Mouse (Mus musculus): ENCODE measurements around the gene Hs6st3. TPM values are rescaled to one million over a fixed set of nuclear protein-coding genes. Genes with fewer than 3 reads are reported as not detected.

The Hs6st3 gene
- polyA plus RNA-seq, 2 experiments = 0.02 TPM; not detected in 1

DNA sequence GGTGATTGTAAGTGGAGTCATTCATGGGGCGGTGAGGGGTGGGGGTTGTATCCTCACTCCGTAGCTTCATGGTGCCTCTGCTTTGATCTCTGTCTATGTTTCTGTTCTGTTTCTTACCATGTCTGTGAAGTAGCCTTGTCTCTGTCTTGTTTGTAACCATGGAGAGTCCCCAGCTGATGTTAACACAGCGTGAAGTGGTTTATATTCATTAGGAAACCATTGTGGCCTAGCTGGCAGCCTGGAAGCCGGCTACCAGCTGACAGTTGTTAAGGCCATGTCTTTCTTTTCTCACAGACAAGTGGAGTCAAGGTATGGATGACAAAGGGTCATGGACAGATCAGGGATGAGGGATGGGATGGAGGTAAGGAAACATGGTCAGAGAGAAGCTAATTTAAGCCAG is 12.3 kb upstream of the Hs6st3 start:
- Histone ChIP-seq H3K4me2 (ENCODE audit: low read depth) (no peak overlapping the region), H3K4me1 (replicated peaks; ENCODE audit: control insufficient read depth in 2 of 2, insufficient read depth in 2 of 2, low read length in 1 of 2) (no peaks in the 10 kb centered on the region), H3K27ac (no peak overlapping the region), H3K4me3 (ENCODE audit: insufficient read depth in 1 of 2, low read depth in 2 of 2, low read length in 2 of 2) (no peak overlapping the region), H3K9ac (replicated peaks) (no peak overlapping the region), H3K9me3 (ENCODE audit: control insufficient read depth, low read length) (no peaks in the 10 kb centered on the region), H3K27me3 (ENCODE audit: control insufficient read depth, insufficient read depth, low read length) (no peaks in the 10 kb centered on the region), H3K36me3 (replicated peaks; ENCODE audit: control insufficient read depth, insufficient read depth, low read depth) (no peaks in the 10 kb centered on the region)
- ATAC-seq (ENCODE audit: insufficient read depth) (no peak), DNase-seq (ENCODE audit: low read depth in 3 of 3, low spot score in 3 of 3) (no peak)
- 60% methylated on average over 4 of the region's 4 CpGs for WGBS (ENCODE audit: insufficient replicate concordance)
- TF ChIP-seq EP300 (IDR thresholded peaks at IDR 0.05; ENCODE audit: low read depth) (no peak), CTCF (IDR thresholded peaks at IDR 0.05; ENCODE audit: low read depth) (no peak)

DNA sequence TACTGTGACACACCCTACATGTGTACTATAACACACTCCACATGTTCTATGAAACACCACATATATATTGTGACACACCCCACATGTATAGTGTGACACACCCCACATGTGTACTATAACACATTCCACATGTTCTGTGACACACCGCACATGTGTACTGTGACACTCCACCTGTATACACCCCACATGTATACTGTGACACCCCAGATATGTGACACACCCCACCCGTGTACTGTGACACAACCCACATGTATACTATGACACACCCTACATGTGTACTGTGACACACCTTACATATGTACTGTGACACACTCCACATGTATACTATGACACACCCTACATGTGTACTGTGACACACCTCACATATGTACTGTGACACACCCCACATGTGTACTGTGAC is 10.8 kb upstream of the Hs6st3 start:
- H3K4me2 ChIP-seq (ENCODE audit: low read depth) = no peak overlapping the region
- H3K9me3 ChIP-seq (ENCODE audit: control insufficient read depth, low read length) = no peaks in the 10 kb centered on the region
- WGBS (ENCODE audit: insufficient replicate concordance) = 65% methylated on average over 2 of the region's 2 CpGs
- H3K4me1 ChIP-seq (replicated peaks; ENCODE audit: control insufficient read depth in 2 of 2, insufficient read depth in 2 of 2, low read length in 1 of 2) = no peaks in the 10 kb centered on the region
- no peak overlapping the region for H3K9ac ChIP-seq (replicated peaks)
- H3K36me3 ChIP-seq (replicated peaks; ENCODE audit: control insufficient read depth, insufficient read depth, low read depth) = no peaks in the 10 kb centered on the region
- ATAC-seq (ENCODE audit: insufficient read depth) = peak; percentile 13; the same call in 1 of the 2 replicates
- no peaks in the 10 kb centered on the region for H3K27me3 ChIP-seq (ENCODE audit: control insufficient read depth, insufficient read depth, low read length)
- H3K27ac ChIP-seq = no peak overlapping the region
- no peak for TF ChIP-seq CTCF (IDR thresholded peaks at IDR 0.05; ENCODE audit: low read depth)
- no peak for TF ChIP-seq EP300 (IDR thresholded peaks at IDR 0.05; ENCODE audit: low read depth)
- no peak for DNase-seq (ENCODE audit: low read depth in 3 of 3, low spot score in 3 of 3)
- H3K4me3 ChIP-seq (ENCODE audit: insufficient read depth in 1 of 2, low read depth in 2 of 2, low read length in 2 of 2) = no peak overlapping the region

DNA sequence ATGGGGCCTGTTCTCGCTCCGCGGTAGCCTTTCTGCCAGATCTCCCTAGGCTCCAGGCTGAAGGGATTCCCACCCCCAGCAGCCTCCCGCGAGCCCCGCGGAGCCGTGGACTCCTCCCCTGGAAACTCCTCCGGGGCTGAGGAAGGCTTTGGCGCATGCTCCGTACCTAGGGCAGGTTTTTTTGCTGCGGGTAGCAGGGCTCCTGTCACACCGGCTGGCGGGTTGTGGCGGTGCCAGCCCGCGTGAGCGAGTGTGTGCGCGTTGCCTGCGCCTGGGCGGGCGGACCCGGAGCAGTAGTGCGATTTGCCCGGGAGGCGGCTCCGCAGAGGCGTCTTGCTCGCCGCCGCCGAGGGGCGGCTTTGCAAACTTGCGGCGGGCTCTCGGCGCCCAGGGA is 632 bp upstream of the Hs6st3 start:
- peaks cover 47% of the 10 kb centered on the region for H3K27me3 ChIP-seq (ENCODE audit: control insufficient read depth, insufficient read depth, low read length)
- H3K36me3 ChIP-seq (replicated peaks; ENCODE audit: control insufficient read depth, insufficient read depth, low read depth) = no peaks in the 10 kb centered on the region
- TF ChIP-seq CTCF (IDR thresholded peaks at IDR 0.05; ENCODE audit: low read depth) = no peak
- no peak for TF ChIP-seq EP300 (IDR thresholded peaks at IDR 0.05; ENCODE audit: low read depth)
- DNase-seq (ENCODE audit: low read depth in 3 of 3, low spot score in 3 of 3) = no peak
- 0 out of 2 replicates have a peak, but pooled peaks have one; percentile 8 for ATAC-seq (ENCODE audit: insufficient read depth)
- H3K9ac ChIP-seq (replicated peaks) = no peak overlapping the region
- no peak overlapping the region for H3K27ac ChIP-seq
- no peaks in the 10 kb centered on the region for H3K4me1 ChIP-seq (replicated peaks; ENCODE audit: control insufficient read depth in 2 of 2, insufficient read depth in 2 of 2, low read length in 1 of 2)
- 1% methylated on average over 38 of the region's 38 CpGs for WGBS (ENCODE audit: insufficient replicate concordance)
- peak overlapping the region; percentile 62 for H3K4me2 ChIP-seq (ENCODE audit: low read depth)
- no peaks in the 10 kb centered on the region for H3K9me3 ChIP-seq (ENCODE audit: control insufficient read depth, low read length)
- peak overlapping the region; percentile 25 to 47; a peak in 3 of 4 replicates for H3K4me3 ChIP-seq (ENCODE audit: insufficient read depth in 1 of 2, low read depth in 2 of 2, low read length in 2 of 2)

GRCm38 (mm10) chr14:119138786-119139100 is 602 bp downstream of the Hs6st3 start:
- WGBS (ENCODE audit: insufficient replicate concordance) = 3% methylated on average over 20 of the region's 20 CpGs
- no peak overlapping the region for H3K27ac ChIP-seq
- ATAC-seq (ENCODE audit: insufficient read depth) (no peak), DNase-seq (ENCODE audit: low read depth in 3 of 3, low spot score in 3 of 3) (no peak)
- TF ChIP-seq EP300 (IDR thresholded peaks at IDR 0.05; ENCODE audit: low read depth) (no peak), CTCF (IDR thresholded peaks at IDR 0.05; ENCODE audit: low read depth) (no peak)
- no peaks in the 10 kb centered on the region for H3K4me1 ChIP-seq (replicated peaks; ENCODE audit: control insufficient read depth in 2 of 2, insufficient read depth in 2 of 2, low read length in 1 of 2)
- H3K27me3 ChIP-seq (ENCODE audit: control insufficient read depth, insufficient read depth, low read length) = peaks cover 47% of the 10 kb centered on the region
- peak overlapping the region in 1 of 2 experiments; percentile 47; a peak in 1 of 4 replicates for H3K4me3 ChIP-seq (ENCODE audit: insufficient read depth in 1 of 2, low read depth in 2 of 2, low read length in 2 of 2)
- no peaks in the 10 kb centered on the region for H3K9me3 ChIP-seq (ENCODE audit: control insufficient read depth, low read length)
- no peak overlapping the region for H3K9ac ChIP-seq (replicated peaks)
- peak overlapping the region; percentile 62 for H3K4me2 ChIP-seq (ENCODE audit: low read depth)
- H3K36me3 ChIP-seq (replicated peaks; ENCODE audit: control insufficient read depth, insufficient read depth, low read depth) = no peaks in the 10 kb centered on the region

DNA sequence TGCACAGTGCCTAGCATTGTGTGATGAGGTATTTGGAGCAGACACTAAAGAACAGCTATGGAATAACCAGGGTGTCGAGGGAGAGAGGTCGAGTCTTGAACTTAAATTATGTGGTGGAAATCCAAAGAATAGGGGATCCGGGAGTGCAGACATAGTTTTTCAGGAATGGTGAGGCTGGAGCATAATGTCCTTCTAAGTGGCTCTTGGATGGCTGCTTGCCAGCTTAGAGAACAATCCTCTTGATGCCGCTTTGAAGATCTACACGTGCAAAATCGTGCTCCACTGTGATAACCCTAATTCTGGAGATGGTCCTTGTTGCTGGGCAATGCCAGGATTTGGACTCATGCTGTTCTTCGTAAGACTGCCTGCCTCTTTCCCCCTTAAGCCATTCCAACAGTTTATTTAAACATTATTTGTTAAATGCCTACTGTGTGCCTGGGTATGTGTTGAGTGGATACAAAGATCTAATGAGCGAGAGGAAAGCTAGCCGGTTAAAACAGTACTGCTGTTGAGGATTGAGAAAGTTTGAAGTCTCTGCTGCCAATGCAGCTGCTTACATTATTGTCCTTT is 1.3 kb downstream of the Hs6st3 start:
- H3K27me3 ChIP-seq (ENCODE audit: control insufficient read depth, insufficient read depth, low read length) = peaks cover 47% of the 10 kb centered on the region
- no peak for ATAC-seq (ENCODE audit: insufficient read depth)
- H3K9ac ChIP-seq (replicated peaks) = no peak overlapping the region
- no peaks in the 10 kb centered on the region for H3K4me1 ChIP-seq (replicated peaks; ENCODE audit: control insufficient read depth in 2 of 2, insufficient read depth in 2 of 2, low read length in 1 of 2)
- H3K36me3 ChIP-seq (replicated peaks; ENCODE audit: control insufficient read depth, insufficient read depth, low read depth) = no peaks in the 10 kb centered on the region
- no peak for DNase-seq (ENCODE audit: low read depth in 3 of 3, low spot score in 3 of 3)
- H3K27ac ChIP-seq = no peak overlapping the region
- 31% methylated on average over 9 of the region's 9 CpGs for WGBS (ENCODE audit: insufficient replicate concordance)
- H3K4me3 ChIP-seq (ENCODE audit: insufficient read depth in 1 of 2, low read depth in 2 of 2, low read length in 2 of 2) = no peak overlapping the region
- no peaks in the 10 kb centered on the region for H3K9me3 ChIP-seq (ENCODE audit: control insufficient read depth, low read length)
- no peak overlapping the region for H3K4me2 ChIP-seq (ENCODE audit: low read depth)
- TF ChIP-seq EP300 (IDR thresholded peaks at IDR 0.05; ENCODE audit: low read depth) (no peak), CTCF (IDR thresholded peaks at IDR 0.05; ENCODE audit: low read depth) (no peak)

Data from liver, embryonic 14.5 days (tissue).